Mouse (Mus musculus) kidney, adult 2 months (tissue): Measurements from ENCODE around the gene Rbsn. TPM values are rescaled to one million over a fixed set of nuclear protein-coding genes. Genes with fewer than 3 reads are reported as not detected.

ENCODE experiments used
- DNase-seq: peaks from one replicate; pipeline ENCODE4 v3.0.0; 2021
- H3K27ac ChIP-seq: fragments of 200-500 bp; 2 replicates; pipeline ENCODE4 v1.5.1; 2012; ENCODE audit warnings: low read depth, low read length, control low read depth, inconsistent platforms; ENCODE audit not compliant: insufficient read depth
- H3K27me3 ChIP-seq: fragments of 200-500 bp; replicated peaks from 2 replicates; pipeline ENCODE4 v1.6.1; 2012; ENCODE audit warnings: mild to moderate bottlenecking, moderate library complexity, low read length, inconsistent platforms; ENCODE audit not compliant: control insufficient read depth, insufficient read depth
- H3K36me3 ChIP-seq: fragments of 200-500 bp; 2 replicates; pipeline ENCODE4 v1.6.1; 2012; ENCODE audit warnings: mild to moderate bottlenecking, moderate library complexity, low read length, inconsistent platforms; ENCODE audit not compliant: control insufficient read depth, insufficient read depth
- H3K4me1 ChIP-seq: fragments of 200-500 bp; 2 replicates; pipeline ENCODE4 v1.6.1; 2011; ENCODE audit warnings: low read length; ENCODE audit not compliant: control insufficient read depth, insufficient read depth
- H3K4me3 ChIP-seq: fragments of 200-500 bp; 2 replicates; pipeline ENCODE4 v1.5.1; 2011; ENCODE audit warnings: mild to moderate bottlenecking, low read depth, low read length, control low read depth; ENCODE audit not compliant: insufficient read depth
- CTCF ChIP-seq: fragments of 200-500 bp; conservative IDR thresholded peaks from 2 replicates; pipeline ENCODE4 v1.5.1; 2011; ENCODE audit warnings: low read depth, mild to moderate bottlenecking, control low read depth, low read length, moderate library complexity, mixed read lengths; ENCODE audit not compliant: insufficient read depth, insufficient read length
- POLR2A ChIP-seq: fragments of 200-500 bp; IDR thresholded peaks from one replicate; pipeline ENCODE4 v1.6.1; 2011; ENCODE audit warnings: low read depth, low read length, control low read depth
- WGBS: fragments of 180-500 bp; shearing (Covaris S2); methylation state at CpG from one replicate; pipeline ENCODE4 v1.1.7; 2018; 5-methylcytosine and 5-hydroxymethylcytosine counted together
- polyA plus RNA-seq: library from polyadenylated mRNA; depleted of rRNA; stranded (reverse); fragments of >200 nt; gene quantifications from 2 replicates; pipeline ENCODE4 v1.2.3, GENCODE M21; 2012; rRNA removed

Rbsn gene
- 10.4 and 10.5 TPM in 2 replicates for polyA plus RNA-seq

- WGBS = 8% methylated on average over 35 of the region's 35 CpGs
- Histone ChIP-seq H3K36me3 (no peaks in the 10 kb centered on the region; the same call in 1 of the 2 replicates), H3K27me3 (no peaks in the 10 kb centered on the region), H3K27ac (peak within 1 kb of the TSS; percentile 11; the same call in 1 of the 2 replicates), H3K4me3 (peak within 1 kb of the TSS; percentile 68), H3K4me1 (peaks cover 6% of the 10 kb centered on the region; the same call in 1 of the 2 replicates)
- peak; percentile 51 for TF ChIP-seq POLR2A
- 0 out of 2 replicates have a peak, but pooled peaks have one; percentile 11 for TF ChIP-seq CTCF
- peak; percentile 96 for DNase-seq
Measured at GRCm38 (mm10) chr6:92214773-92215449, at the start of gene Rbsn. Gene Rbsn, minus strand, starts transcription at chr6:92214925.

DNA sequence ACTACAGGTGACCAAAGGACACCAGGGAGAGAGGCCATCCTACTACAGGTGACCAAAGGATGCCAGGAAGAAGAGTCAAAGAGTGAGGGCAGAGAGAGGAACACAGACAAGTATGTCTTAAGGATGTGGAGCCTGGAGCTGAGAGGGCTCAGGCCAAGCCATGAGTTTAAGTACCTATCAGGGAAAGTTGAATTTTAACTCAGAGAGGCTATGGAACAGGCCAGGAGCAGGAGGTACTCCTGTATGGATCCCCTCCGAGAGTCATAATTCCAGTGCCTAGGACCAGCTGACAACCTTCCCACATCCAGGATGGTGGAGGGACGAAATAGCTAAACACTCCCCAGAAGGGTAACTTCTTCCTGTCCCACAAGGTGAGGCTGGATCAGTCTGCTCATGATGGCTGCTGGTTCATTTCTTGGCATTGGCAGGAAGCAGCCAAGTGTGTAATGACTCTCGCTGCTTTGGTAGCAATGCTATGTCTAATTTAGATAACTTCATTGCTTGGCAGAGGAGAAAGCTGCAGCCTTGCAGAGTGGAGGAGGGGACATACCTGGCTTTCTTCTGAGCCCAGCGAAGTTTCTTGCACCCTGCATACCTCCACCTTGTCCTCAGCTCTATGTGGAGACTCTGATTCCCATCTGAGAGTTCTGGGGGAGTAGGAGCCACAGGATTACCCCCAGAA is 46.6 kb upstream of the Rbsn start:
- WGBS = 26% methylated on average over 4 of the region's 4 CpGs
- no peak for TF ChIP-seq CTCF
- no peak for TF ChIP-seq POLR2A
- Histone ChIP-seq H3K27me3 (no peaks in the 10 kb centered on the region), H3K4me3 (no peak overlapping the region), H3K4me1 (peaks cover 2% of the 10 kb centered on the region; the same call in 1 of the 2 replicates), H3K36me3 (no peaks in the 10 kb centered on the region), H3K27ac (peak overlapping the region; percentile 43; the same call in 1 of the 2 replicates)
- DNase-seq = peak; percentile 60

DNA sequence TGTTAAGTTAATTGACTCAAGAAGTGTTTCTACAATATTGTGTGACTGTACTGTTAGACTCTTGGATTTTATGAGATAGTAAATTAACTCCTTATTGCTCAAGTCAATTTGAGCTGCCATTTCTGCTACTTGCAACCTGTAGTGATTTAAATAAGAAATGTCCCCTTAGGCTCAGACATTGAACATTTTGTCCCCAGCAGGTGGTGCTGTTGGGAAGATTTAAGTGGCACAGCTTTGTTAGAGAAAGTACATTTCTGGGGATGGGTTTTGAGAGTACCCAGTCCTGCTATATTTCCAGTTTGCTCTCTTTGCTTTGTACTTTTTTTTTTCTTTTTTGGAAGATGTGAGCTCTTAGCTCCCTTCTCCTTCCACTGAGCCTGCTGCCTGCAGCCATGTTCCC is 40.6 kb upstream of the Rbsn start:
- H3K27ac ChIP-seq = no peak overlapping the region
- H3K4me1 ChIP-seq = no peaks in the 10 kb centered on the region
- H3K36me3 ChIP-seq = no peaks in the 10 kb centered on the region
- no peak for DNase-seq
- no peak overlapping the region for H3K4me3 ChIP-seq
- TF ChIP-seq POLR2A (no peak), CTCF (no peak)
- H3K27me3 ChIP-seq = no peaks in the 10 kb centered on the region

DNA sequence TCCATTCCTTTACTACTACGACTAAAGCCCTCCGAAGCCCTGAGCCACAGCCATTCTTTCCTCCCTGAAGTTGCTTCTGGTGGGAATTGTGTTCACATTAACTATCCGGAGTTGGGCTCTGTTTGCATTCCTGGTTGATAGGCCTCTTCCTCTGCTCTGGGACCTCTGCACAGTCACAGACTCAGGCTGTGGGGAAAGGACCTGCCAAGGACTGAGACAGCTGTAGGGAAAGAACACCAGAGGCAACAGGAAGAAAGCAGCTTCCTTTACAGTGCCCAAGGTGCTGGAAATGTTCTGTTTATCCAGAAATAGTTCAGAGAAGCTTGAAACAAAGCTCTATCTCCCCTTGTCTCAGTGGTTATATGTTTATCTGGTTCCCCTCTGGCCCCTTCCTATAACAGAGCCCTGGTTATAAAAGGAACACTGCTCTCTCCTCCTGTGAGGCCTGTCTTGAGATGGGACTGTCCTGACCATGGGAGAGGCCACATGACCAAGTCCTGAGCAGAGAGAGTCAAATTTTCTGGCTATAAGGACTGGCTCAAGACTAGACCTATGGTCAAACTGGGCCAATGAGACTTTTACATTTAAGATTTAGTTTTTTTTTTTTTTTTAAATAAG is 38.6 kb upstream of the Rbsn start:
- Histone ChIP-seq H3K27me3 (no peaks in the 10 kb centered on the region), H3K36me3 (no peaks in the 10 kb centered on the region), H3K4me1 (no peaks in the 10 kb centered on the region), H3K27ac (no peak overlapping the region), H3K4me3 (no peak overlapping the region)
- DNase-seq = no peak
- TF ChIP-seq CTCF (no peak), POLR2A (no peak)
- 74% methylated on average over 3 of the region's 3 CpGs for WGBS

DNA sequence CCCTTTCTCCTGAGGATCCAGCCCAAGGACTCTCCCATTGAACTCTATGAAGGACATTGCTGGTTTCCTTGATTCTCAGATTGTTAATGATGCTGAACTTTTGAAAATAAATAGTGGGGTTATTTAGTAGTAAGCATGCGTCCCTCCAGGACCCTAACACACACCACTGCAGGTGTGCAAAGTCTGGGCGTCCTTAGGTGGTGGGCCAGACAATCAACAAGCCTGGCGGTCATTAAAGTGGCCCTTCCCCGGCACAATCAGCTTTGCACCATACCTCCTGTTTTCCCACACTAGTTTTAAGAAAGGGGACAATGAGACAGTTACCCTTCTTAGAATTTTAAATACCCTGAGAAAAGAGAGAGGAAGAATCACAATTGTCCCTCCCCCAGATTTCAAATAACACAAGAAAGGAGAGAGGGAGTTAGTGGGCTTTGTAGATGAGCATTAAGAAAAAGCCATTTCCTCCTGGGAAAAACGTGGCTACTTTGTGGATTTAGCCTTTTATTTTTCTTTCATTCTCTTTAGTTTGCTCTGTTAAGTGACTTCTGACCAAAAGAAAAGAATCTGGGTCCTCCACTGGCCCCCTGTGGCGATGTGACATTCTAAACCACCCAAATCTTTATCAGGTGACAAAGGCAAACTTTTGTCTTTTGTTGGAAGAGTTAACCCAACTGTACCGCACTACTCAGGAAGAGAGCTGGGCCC is 32.6 kb upstream of the Rbsn start:
- H3K27ac ChIP-seq = no peak overlapping the region
- DNase-seq = no peak
- H3K4me3 ChIP-seq = no peak overlapping the region
- no peaks in the 10 kb centered on the region for H3K27me3 ChIP-seq
- TF ChIP-seq CTCF = no peak
- TF ChIP-seq POLR2A = no peak
- no peaks in the 10 kb centered on the region for H3K4me1 ChIP-seq
- no peaks in the 10 kb centered on the region for H3K36me3 ChIP-seq
- 45% methylated on average over 7 of the region's 7 CpGs for WGBS

GRCm38 (mm10) chr6:92246335-92246734 is 31.6 kb upstream of the Rbsn start:
- H3K27ac ChIP-seq = no peak overlapping the region
- TF ChIP-seq POLR2A (no peak), CTCF (no peak)
- no peaks in the 10 kb centered on the region for H3K4me1 ChIP-seq
- H3K4me3 ChIP-seq = no peak overlapping the region
- no peak for DNase-seq
- H3K27me3 ChIP-seq = no peaks in the 10 kb centered on the region
- no peaks in the 10 kb centered on the region for H3K36me3 ChIP-seq
- WGBS = 42% methylated on average over 3 of the region's 3 CpGs
